Mouse (Mus musculus) heart, embryonic 14.5 days (tissue): ENCODE measurements around the gene Abraxas2. TPM values are rescaled to one million over a fixed set of nuclear protein-coding genes. Genes with fewer than 3 reads are reported as not detected.

Experiments used
- ATAC-seq: fragments of 200-750 bp; cut with Nextera tagmentation; 2 replicates; pipeline ENCODE4 v1.8.0; 2017; ENCODE audit warnings: low read depth, moderate TSS enrichment; ENCODE audit not compliant: insufficient number of reproducible peaks, insufficient read depth, low FRiP score
- H3K27ac ChIP-seq, 2 experiments: fragments of 200-500 bp in 1 of 2; fragments of 300-500 bp in 1 of 2; sonication (generic) in 1 of 2; replicated peaks in 1 of 2; 2 replicates each; pipeline ENCODE4 v1.5.1; 2012 to 2014; ENCODE audit warnings: low read depth in 2 of 2, low read length in 2 of 2, control low read depth in 1 of 2, mild to moderate bottlenecking in 1 of 2, mixed read lengths in 1 of 2; ENCODE audit not compliant: control insufficient read depth in 1 of 2, insufficient read depth in 1 of 2
- H3K27me3 ChIP-seq: fragments of 300-500 bp; sonication (generic); 2 replicates; pipeline ENCODE4 v1.6.1; 2014; ENCODE audit warnings: mild to moderate bottlenecking, low read length, control low read depth; ENCODE audit not compliant: control insufficient read depth, insufficient read depth
- H3K36me3 ChIP-seq: fragments of 300-500 bp; sonication (generic); 2 replicates; pipeline ENCODE4 v1.6.1; 2014; ENCODE audit warnings: mild to moderate bottlenecking, control low read depth, low read length, mixed read lengths; ENCODE audit not compliant: control insufficient read depth, insufficient read depth
- H3K4me1 ChIP-seq, 2 experiments: fragments of 200-500 bp in 1 of 2; fragments of 300-500 bp in 1 of 2; sonication (generic) in 1 of 2; 2 replicates each; pipeline ENCODE4 v1.6.1; 2012 to 2014; ENCODE audit warnings: low read length in 2 of 2, control low read depth in 1 of 2, mixed read lengths in 1 of 2; ENCODE audit not compliant: control insufficient read depth in 2 of 2, insufficient read depth in 2 of 2
- H3K4me2 ChIP-seq: fragments of 300-500 bp; sonication (generic); 2 replicates; pipeline ENCODE4 v1.6.1; 2014; ENCODE audit warnings: mild to moderate bottlenecking, low read length
- H3K4me3 ChIP-seq, 2 experiments: fragments of 200-500 bp in 1 of 2; fragments of 300-500 bp in 1 of 2; sonication (generic) in 1 of 2; 2 replicates each; pipeline ENCODE4 v1.5.1; 2012 to 2014; ENCODE audit warnings: low read length in 2 of 2, mild to moderate bottlenecking in 2 of 2, control low read depth in 1 of 2, low read depth in 1 of 2, moderate library complexity in 1 of 2; ENCODE audit not compliant: control insufficient read depth in 1 of 2, insufficient read depth in 1 of 2
- H3K9ac ChIP-seq: fragments of 300-500 bp; sonication (generic); 2 replicates; pipeline ENCODE4 v1.6.1; 2014; ENCODE audit warnings: mild to moderate bottlenecking, low read length
- H3K9me3 ChIP-seq: fragments of 300-500 bp; sonication (generic); 2 replicates; pipeline ENCODE4 v1.6.1; 2016; ENCODE audit warnings: low read length, control low read depth; ENCODE audit not compliant: control insufficient read depth
- WGBS: fragments of 180-500 bp; shearing (Covaris S2); extraction: QIAGEN DNeasy Blood & Tissue Kit; methylation state at CpG from one replicate; pipeline ENCODE4 v1.1.7; 2014; 5-methylcytosine and 5-hydroxymethylcytosine counted together
- polyA plus RNA-seq: library from polyadenylated mRNA; unstranded; fragments of >200 nt; fragmentation: Nextera tagmentation; extraction: Ambion mirVana; gene quantifications from 2 replicates; pipeline ENCODE4 v1.2.1, GENCODE M21; 2014

Abraxas2 gene
- polyA plus RNA-seq, 1 experiment from 2014 or later: 33.0 TPM

GRCm38 (mm10) chr7:132898234-132898633, 39.2 kb downstream of the Abraxas2 start:
- H3K4me2 ChIP-seq: no peak overlapping the region
- no peaks in the 10 kb centered on the region for H3K36me3 ChIP-seq
- H3K9ac ChIP-seq: no peak overlapping the region
- H3K27me3 ChIP-seq: no peaks in the 10 kb centered on the region
- 0 out of 2 replicates have a peak, but pooled peaks cover 4% of the 10 kb centered on the region for H3K9me3 ChIP-seq
- H3K27ac ChIP-seq: no peak overlapping the region
- H3K4me1 ChIP-seq: peaks cover 24 to 42% of the 10 kb centered on the region in 2 experiments
- H3K4me3 ChIP-seq: no peak overlapping the region
- ATAC-seq: no peak
- WGBS: 76% methylated on average over 2 of the region's 2 CpGs

DNA sequence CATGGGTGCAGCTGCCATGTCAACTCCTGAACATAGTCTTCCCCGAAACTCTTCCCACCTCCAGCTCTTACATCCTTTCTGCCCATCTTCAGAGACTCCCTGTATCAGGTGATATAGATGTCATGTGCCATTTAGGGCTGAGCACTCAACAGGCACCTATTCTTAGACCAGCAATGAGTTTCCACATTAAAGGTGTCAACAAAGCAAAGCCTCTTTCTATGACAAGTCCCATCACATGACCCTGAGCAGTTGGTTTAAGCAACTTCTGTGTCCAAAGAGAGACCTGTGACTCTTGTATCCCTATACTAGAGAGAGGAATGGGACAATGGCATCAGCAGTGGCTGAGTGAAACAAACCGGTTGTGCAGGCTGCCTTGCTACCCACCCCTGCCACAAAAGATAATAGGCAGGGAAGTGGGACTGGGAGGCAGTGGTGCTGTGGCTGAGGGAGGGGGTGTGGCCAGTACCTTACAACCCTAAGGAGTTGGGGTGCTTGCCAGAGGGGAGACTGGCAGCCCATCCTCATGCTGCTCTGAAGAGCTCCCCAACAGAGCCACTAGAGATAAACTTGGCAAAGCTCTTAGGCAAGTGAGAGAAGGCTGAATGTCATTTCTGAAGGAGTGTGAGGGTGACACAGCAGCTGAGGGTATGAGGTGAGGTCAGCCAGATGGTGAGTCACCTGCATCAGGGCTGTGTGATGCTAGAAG, 42.0 kb downstream of the Abraxas2 start:
- Histone ChIP-seq H3K9me3 (0 out of 2 replicates have a peak, but pooled peaks cover 4% of the 10 kb centered on the region), H3K27ac (peak overlapping the region; percentile 71 to 76), H3K9ac (no peak overlapping the region), H3K4me2 (no peak overlapping the region), H3K4me3 (no peak overlapping the region), H3K27me3 (no peaks in the 10 kb centered on the region), H3K4me1 (peaks cover 12 to 28% of the 10 kb centered on the region in 2 experiments), H3K36me3 (no peaks in the 10 kb centered on the region)
- WGBS: 15% methylated on average over 2 of the region's 2 CpGs
- ATAC-seq: peak; percentile 67

DNA sequence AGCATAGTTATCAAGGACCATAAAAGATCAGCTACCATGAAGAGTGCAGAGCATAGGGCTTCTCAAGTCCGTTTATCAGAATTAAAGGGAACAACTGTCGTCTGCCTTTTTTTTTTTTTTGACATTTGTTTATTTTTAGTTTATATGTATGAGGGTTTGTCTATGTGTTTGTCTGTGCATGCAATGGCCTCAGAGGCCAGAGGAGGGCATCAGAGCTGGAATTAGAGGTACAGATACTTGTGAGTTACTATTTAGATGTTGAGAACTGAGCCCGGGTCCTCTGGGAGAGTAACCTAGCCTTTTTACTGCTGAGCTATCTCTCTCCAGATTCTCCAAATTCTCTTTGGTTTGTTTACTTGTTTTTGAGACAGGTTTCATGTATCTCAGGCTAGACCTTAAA, 44.8 kb downstream of the Abraxas2 start:
- no peak for ATAC-seq
- no peak overlapping the region for H3K9ac ChIP-seq
- WGBS: 72% methylated on average over 3 of the region's 3 CpGs

DNA sequence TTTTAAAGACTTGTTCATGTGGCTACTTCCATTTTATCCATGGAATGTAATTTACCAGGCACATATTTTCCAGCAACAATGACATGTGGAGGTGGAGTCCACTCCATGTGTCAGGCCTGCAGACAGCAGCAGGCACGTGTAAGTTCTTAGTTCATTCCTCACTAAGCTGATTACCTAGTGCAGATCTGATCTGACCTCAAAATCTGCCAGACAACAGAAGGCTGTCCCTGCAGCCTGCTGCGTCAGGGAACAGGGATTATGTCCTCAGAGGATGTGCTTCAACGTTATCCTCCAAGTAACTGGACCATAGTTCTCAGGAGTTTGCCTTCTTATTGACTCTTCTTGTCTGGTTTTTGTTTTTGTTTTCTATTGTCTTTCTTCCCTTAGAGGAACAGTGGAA, 62.9 kb downstream of the Abraxas2 start:
- Histone ChIP-seq H3K27me3 (no peaks in the 10 kb centered on the region), H3K4me3 (no peak overlapping the region), H3K4me1 (no peaks in the 10 kb centered on the region), H3K36me3 (no peaks in the 10 kb centered on the region), H3K9me3 (no peaks in the 10 kb centered on the region), H3K4me2 (no peak overlapping the region), H3K27ac (no peak overlapping the region), H3K9ac (no peak overlapping the region)
- 38% methylated on average over 3 of the region's 3 CpGs for WGBS
- no peak for ATAC-seq

More for the DNA sequence above, 44.8 kb downstream of the Abraxas2 start:
- Histone ChIP-seq H3K27ac (no peak overlapping the region), H3K4me3 (no peak overlapping the region), H3K27me3 (no peaks in the 10 kb centered on the region), H3K4me1 (peaks cover 9 to 20% of the 10 kb centered on the region in 2 experiments), H3K9me3 (no peaks in the 10 kb centered on the region), H3K4me2 (no peak overlapping the region), H3K36me3 (no peaks in the 10 kb centered on the region)

DNA sequence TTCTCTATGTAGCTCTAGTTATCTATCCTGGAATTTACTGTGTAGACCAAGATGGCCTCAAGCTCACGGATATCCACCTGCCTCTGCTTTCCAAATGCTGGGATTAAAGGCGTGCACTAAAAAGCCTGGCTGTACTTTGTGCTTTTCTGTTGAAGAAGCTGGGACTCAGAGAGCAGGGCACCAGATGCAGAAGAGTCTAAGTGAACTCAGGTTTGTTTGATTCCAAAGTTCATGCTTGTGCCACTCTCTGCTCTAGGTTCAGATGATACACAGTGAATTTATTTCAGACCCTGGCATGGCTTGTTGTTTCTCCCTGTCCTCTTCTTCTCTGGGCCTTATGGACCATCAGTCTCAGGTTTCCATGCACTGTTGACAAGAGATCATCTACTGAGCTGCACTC, 66.2 kb downstream of the Abraxas2 start:
- H3K4me3 ChIP-seq: no peak overlapping the region
- peaks cover 0 to 2% of the 10 kb centered on the region in 2 experiments; a peak in 1 of 4 replicates for H3K4me1 ChIP-seq
- no peak overlapping the region for H3K4me2 ChIP-seq
- H3K27me3 ChIP-seq: no peaks in the 10 kb centered on the region
- H3K36me3 ChIP-seq: no peaks in the 10 kb centered on the region
- no peaks in the 10 kb centered on the region for H3K9me3 ChIP-seq
- H3K27ac ChIP-seq: no peak overlapping the region
- no peak for ATAC-seq
- 77% methylated on average over 2 of the region's 2 CpGs for WGBS
- no peak overlapping the region for H3K9ac ChIP-seq

DNA sequence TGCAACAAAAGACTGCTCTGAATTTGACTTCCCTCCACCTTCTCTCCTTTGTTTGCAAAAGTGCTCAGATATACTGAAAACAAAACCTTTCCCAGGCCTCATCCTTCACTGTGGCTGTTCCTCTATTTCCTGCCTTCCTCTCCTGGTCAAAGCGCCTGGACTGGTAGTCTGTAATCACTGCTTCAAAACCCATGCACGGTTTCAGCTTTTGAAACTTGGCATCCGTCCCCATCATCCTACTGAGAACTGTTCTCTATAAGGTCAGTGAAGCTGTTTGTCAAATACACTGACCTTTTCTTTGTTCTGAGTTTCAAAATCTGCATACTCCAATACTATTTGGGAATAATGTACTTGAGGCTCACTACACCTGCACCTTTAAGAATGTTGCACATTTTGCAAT, 68.2 kb downstream of the Abraxas2 start:
- Histone ChIP-seq H3K27ac (no peak overlapping the region), H3K4me1 (peaks cover 0 to 6% of the 10 kb centered on the region in 2 experiments; a peak in 2 of 4 replicates), H3K4me3 (no peak overlapping the region), H3K9me3 (no peaks in the 10 kb centered on the region), H3K9ac (no peak overlapping the region), H3K4me2 (no peak overlapping the region), H3K27me3 (no peaks in the 10 kb centered on the region), H3K36me3 (no peaks in the 10 kb centered on the region)
- ATAC-seq: no peak
- WGBS: 49% methylated on average over 3 of the region's 3 CpGs

DNA sequence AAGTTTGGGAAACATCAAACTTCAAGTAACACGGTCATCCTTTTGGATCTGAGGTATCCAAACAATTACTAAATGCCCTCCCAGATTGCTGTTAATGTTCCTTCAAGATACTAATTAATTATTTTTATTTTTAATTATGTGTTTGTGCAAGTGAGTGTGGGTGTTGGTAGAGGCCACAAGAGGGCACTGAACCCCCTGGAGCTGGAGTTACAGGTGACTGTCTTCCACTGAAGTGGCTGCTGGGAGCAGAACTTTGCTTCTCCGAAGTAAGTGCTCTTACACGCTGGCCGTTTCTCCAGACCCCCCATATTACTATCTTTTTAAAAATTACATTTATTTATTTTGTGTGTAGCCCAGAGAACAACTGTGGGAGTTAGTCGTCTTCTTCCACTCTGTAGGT, 71.0 kb downstream of the Abraxas2 start:
- Histone ChIP-seq H3K27me3 (no peaks in the 10 kb centered on the region), H3K9me3 (no peaks in the 10 kb centered on the region), H3K27ac (peak overlapping the region in 1 of 2 experiments; percentile 96; a peak in 2 of 4 replicates), H3K4me3 (peak overlapping the region in 1 of 2 experiments; percentile 88; a peak in 2 of 4 replicates), H3K36me3 (no peaks in the 10 kb centered on the region), H3K4me2 (peak overlapping the region; percentile 86), H3K4me1 (peaks cover 0 to 14% of the 10 kb centered on the region in 2 experiments; a peak in 2 of 4 replicates), H3K9ac (peak overlapping the region; percentile 97)
- no peak for ATAC-seq
- 80% methylated on average over 5 of the region's 5 CpGs for WGBS
